Mouse (Mus musculus) CH12.LX (cell line): ENCODE results near the gene Ccdc57.

Source experiments
- CHD2 ChIP-seq: IDR thresholded peaks from 2 replicates; pipeline ENCODE4 v1.6.1; 2011; ENCODE audit warnings: low read length, improper control_type of control experiment
- E2F4 ChIP-seq: IDR thresholded peaks from 2 replicates; pipeline ENCODE4 v1.6.1; 2011; ENCODE audit warnings: low read depth, low read length, improper control_type of control experiment; ENCODE audit not compliant: insufficient replicate concordance
- MAFK ChIP-seq: IDR thresholded peaks from 2 replicates; pipeline ENCODE4 v1.6.1; 2011; ENCODE audit warnings: low read length, improper control_type of control experiment; ENCODE audit not compliant: insufficient replicate concordance
- MAX ChIP-seq: IDR thresholded peaks from 2 replicates; pipeline ENCODE4 v1.6.1; 2011; ENCODE audit warnings: low read length, improper control_type of control experiment

GRCm38 (mm10) chr11:120833555-120834280 is 99.0 kb downstream of the Ccdc57 start:
- TF ChIP-seq E2F4 (no peak), MAX (no peak), MAFK (no peak), CHD2 (no peak)
